Mouse (Mus musculus) heart, embryonic 11.5 days (tissue): ENCODE results near the gene Mchr1. TPM values are rescaled to one million over a fixed set of nuclear protein-coding genes. Genes with fewer than 3 reads are reported as not detected.

Source experiments
- ATAC-seq: fragments of 200-750 bp; cut with Nextera tagmentation; replicated peaks from 2 replicates; pipeline ENCODE4 v1.8.0; 2017; ENCODE audit warnings: moderate library complexity; ENCODE audit not compliant: insufficient number of reproducible peaks, low FRiP score, low TSS enrichment
- H3K27ac ChIP-seq: fragments of 300-500 bp; sonication (generic); 2 replicates; pipeline ENCODE4 v1.5.1; 2014; ENCODE audit warnings: mild to moderate bottlenecking, low read depth, low read length
- H3K27me3 ChIP-seq: fragments of 300-500 bp; sonication (generic); 2 replicates; pipeline ENCODE4 v1.6.1; 2014; ENCODE audit warnings: mild to moderate bottlenecking, low read length, mixed read lengths; ENCODE audit not compliant: control insufficient read depth, insufficient read depth
- H3K36me3 ChIP-seq: fragments of 300-500 bp; sonication (generic); 2 replicates; pipeline ENCODE4 v1.6.1; 2014; ENCODE audit warnings: mild to moderate bottlenecking, low read length, moderate library complexity, mixed read lengths; ENCODE audit not compliant: control insufficient read depth, insufficient read depth
- H3K4me1 ChIP-seq: fragments of 300-500 bp; sonication (generic); 2 replicates; pipeline ENCODE4 v1.6.1; 2014; ENCODE audit warnings: low read length; ENCODE audit not compliant: control insufficient read depth, insufficient read depth
- H3K4me2 ChIP-seq: fragments of 300-500 bp; sonication (generic); 2 replicates; pipeline ENCODE4 v1.6.1; 2014; ENCODE audit warnings: mild to moderate bottlenecking, moderate library complexity
- H3K4me3 ChIP-seq: fragments of 300-500 bp; sonication (generic); 2 replicates; pipeline ENCODE4 v1.5.1; 2014; ENCODE audit warnings: low read depth, low read length
- H3K9ac ChIP-seq: fragments of 300-500 bp; sonication (generic); 2 replicates; pipeline ENCODE4 v1.6.1; 2014; ENCODE audit warnings: mild to moderate bottlenecking, low read depth, low read length, moderate library complexity
- H3K9me3 ChIP-seq: fragments of 300-500 bp; sonication (generic); replicated peaks from 2 replicates; pipeline ENCODE4 v1.6.1; 2016; ENCODE audit warnings: low read length; ENCODE audit not compliant: control insufficient read depth
- WGBS: fragments of 180-500 bp; shearing (Covaris S2); extraction: QIAGEN DNeasy Blood & Tissue Kit; methylation state at CpG from one replicate; pipeline ENCODE4 v1.1.7; 2014; ENCODE audit not compliant: insufficient replicate concordance; 5-methylcytosine and 5-hydroxymethylcytosine counted together
- polyA plus RNA-seq: library from polyadenylated mRNA; unstranded; fragments of >200 nt; fragmentation: Nextera tagmentation; extraction: Ambion mirVana; gene quantifications from 2 replicates; pipeline ENCODE4 v1.2.1, GENCODE M21; 2014

The Mchr1 gene
- polyA plus RNA-seq, 1 experiment from 2014 or later = not detected

DNA sequence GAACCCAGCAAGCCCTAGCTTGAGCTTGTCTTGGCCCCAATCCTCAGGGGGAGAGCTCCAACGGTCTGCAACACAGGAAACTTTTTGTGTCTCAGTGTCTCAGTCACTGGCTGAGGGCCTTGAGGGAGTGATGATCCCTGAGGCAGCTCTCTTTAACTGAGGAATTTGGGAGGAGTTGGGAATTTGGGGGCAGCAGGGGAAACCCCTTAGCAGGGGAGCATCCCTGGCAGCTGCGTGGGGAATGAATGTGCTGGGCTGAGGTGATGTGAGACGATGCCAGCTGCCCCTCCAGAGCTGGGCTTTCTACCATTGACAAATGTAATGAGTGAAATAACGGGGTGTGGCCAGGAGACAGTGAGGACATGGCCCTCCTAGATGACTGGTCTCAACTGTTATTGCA is 39.9 kb upstream of the Mchr1 start:
- ATAC-seq = no peak
- Histone ChIP-seq H3K4me1 (no peaks in the 10 kb centered on the region; the same call in 1 of the 2 replicates), H3K4me3 (no peak overlapping the region), H3K9ac (no peak overlapping the region), H3K4me2 (no peak overlapping the region), H3K9me3 (0 out of 2 replicates have a peak, but pooled peaks cover 3% of the 10 kb centered on the region), H3K27ac (no peak overlapping the region), H3K36me3 (no peaks in the 10 kb centered on the region), H3K27me3 (no peaks in the 10 kb centered on the region)
- WGBS = 41% methylated on average over 4 of the region's 4 CpGs

DNA sequence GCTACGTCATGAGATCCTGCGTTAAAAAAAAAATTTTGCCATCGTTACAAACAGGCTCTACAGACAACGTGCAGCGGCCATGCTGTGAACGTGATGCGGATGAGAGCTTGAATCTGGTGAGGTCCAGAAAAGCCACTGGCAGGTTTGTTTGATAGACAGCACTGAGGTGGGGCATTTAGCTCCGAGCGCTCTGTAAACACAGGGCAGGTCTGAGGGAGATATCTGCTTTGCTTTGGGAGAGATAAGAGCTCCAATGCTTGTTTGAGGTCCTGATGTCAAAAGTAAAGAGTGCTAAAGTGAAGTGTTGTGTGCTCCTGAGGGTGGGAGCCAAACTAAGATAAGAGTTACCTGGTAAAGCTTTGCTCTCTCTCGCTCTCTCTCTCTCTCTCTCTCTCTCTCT is 38.1 kb upstream of the Mchr1 start:
- Histone ChIP-seq H3K4me2 (no peak overlapping the region), H3K27ac (no peak overlapping the region), H3K4me3 (no peak overlapping the region), H3K9ac (no peak overlapping the region), H3K9me3 (0 out of 2 replicates have a peak, but pooled peaks cover 3% of the 10 kb centered on the region), H3K4me1 (no peaks in the 10 kb centered on the region), H3K36me3 (no peaks in the 10 kb centered on the region), H3K27me3 (no peaks in the 10 kb centered on the region)
- WGBS = 65% methylated on average over 10 of the region's 10 CpGs
- ATAC-seq = no peak

DNA sequence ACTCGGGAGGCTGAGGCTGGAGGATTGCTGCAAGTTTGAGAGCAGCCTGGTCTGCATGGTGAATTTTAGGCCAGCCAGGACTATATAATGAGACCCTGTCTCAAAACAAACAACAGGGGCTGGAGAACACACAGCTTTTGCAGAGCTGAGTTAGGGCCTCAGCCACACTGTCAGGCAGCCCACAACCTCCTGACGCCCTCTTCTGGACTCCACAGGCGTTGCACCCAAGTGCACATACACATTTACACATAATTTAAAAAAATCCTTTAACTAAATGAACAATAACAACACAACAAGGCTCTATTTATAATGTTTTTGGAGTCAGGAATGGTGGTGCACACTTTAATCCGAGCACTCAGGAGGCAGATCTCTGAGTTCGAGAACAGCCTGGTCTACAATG is 36.9 kb upstream of the Mchr1 start:
- Histone ChIP-seq H3K9ac (no peak overlapping the region), H3K36me3 (no peaks in the 10 kb centered on the region), H3K27me3 (no peaks in the 10 kb centered on the region), H3K4me3 (no peak overlapping the region), H3K4me2 (no peak overlapping the region), H3K27ac (no peak overlapping the region), H3K9me3 (0 out of 2 replicates have a peak, but pooled peaks cover 3% of the 10 kb centered on the region), H3K4me1 (no peaks in the 10 kb centered on the region)
- WGBS = 87% methylated on average over 5 of the region's 5 CpGs
- ATAC-seq = no peak

DNA sequence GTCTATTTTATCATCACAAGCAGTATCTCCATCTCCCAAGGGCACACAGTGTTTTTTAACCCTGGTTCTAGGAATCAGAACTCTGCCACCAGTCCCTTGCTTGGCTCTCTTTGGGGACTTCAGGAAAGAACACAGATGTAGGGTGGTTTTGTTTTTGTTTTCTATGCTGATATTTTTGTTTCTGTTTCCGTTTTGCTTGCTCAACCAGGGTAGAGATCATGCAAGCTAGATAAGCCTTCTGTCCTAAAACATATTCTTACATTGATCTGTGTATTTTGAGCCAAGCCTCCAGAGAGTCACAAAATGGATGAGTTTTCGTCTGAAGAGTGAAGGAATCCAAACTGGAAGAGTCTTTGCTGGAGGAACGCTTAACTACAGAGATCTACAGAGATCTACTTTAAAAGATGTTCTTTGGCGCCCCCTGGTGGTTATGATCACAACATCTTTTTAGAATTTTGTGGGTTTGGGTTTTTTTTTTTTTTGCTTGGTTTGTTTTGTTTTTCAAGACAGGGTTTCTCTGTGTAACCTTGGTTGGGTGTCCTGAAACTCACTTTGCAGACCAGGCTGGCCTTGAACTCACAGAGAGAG is 35.8 kb upstream of the Mchr1 start:
- no peaks in the 10 kb centered on the region for H3K36me3 ChIP-seq
- H3K4me2 ChIP-seq = peak overlapping the region; percentile 32; the same call in 1 of the 2 replicates
- H3K9me3 ChIP-seq = 0 out of 2 replicates have a peak, but pooled peaks cover 3% of the 10 kb centered on the region
- no peak overlapping the region for H3K27ac ChIP-seq
- H3K4me3 ChIP-seq = no peak overlapping the region
- H3K27me3 ChIP-seq = no peaks in the 10 kb centered on the region
- no peaks in the 10 kb centered on the region for H3K4me1 ChIP-seq
- 24% methylated on average over 4 of the region's 4 CpGs for WGBS
- H3K9ac ChIP-seq = no peak overlapping the region
- ATAC-seq = no peak

DNA sequence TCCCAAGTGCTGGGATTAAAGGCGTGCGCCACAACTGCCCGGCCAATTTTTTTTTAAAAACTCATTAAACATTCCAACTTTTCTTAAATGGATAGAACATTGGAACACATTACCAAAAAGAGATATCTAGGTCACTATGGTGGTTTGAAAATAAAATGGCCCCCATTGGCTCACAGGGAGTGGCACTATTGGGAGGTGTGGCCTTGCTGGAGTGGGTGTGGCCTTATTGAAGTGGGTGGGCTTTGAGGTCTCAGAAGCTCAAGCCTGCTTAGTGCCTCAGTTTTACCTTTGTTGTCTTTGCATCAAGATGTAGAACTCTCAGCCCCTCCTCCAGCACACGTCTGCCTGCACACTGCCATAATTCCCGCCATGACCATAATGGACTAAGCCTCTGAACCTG is 32.8 kb upstream of the Mchr1 start:
- no peaks in the 10 kb centered on the region for H3K27me3 ChIP-seq
- H3K9me3 ChIP-seq = 0 out of 2 replicates have a peak, but pooled peaks cover 6% of the 10 kb centered on the region
- no peaks in the 10 kb centered on the region for H3K4me1 ChIP-seq
- H3K9ac ChIP-seq = no peak overlapping the region
- H3K27ac ChIP-seq = no peak overlapping the region
- WGBS = 92% methylated on average over 5 of the region's 5 CpGs
- no peak overlapping the region for H3K4me2 ChIP-seq
- ATAC-seq = no peak
- H3K36me3 ChIP-seq = no peaks in the 10 kb centered on the region
- H3K4me3 ChIP-seq = no peak overlapping the region

DNA sequence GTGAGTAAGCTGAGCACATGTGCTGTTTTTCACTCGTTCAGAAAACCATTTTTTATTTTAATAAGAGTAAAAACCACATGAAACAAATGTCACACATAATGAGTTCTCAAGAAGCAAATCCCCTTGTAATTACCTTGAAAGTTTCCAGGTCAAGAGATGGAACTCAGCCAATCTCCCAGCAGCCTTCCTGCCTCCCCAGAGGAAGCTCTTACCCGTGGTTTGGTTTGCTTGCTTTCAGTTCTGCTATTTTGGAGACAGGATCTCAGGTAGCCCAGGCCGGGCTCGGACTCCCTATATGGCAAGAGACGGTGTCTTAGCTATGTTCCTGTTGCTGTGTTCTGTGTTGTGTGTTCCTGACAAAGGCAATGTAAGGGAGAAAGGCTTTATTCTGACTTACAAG is 24.8 kb upstream of the Mchr1 start:
- Histone ChIP-seq H3K9me3 (no peaks in the 10 kb centered on the region), H3K4me1 (no peaks in the 10 kb centered on the region), H3K36me3 (no peaks in the 10 kb centered on the region), H3K27me3 (no peaks in the 10 kb centered on the region), H3K27ac (no peak overlapping the region), H3K9ac (no peak overlapping the region), H3K4me2 (no peak overlapping the region), H3K4me3 (no peak overlapping the region)
- no peak for ATAC-seq
- 74% methylated on average over 5 of the region's 5 CpGs for WGBS

DNA sequence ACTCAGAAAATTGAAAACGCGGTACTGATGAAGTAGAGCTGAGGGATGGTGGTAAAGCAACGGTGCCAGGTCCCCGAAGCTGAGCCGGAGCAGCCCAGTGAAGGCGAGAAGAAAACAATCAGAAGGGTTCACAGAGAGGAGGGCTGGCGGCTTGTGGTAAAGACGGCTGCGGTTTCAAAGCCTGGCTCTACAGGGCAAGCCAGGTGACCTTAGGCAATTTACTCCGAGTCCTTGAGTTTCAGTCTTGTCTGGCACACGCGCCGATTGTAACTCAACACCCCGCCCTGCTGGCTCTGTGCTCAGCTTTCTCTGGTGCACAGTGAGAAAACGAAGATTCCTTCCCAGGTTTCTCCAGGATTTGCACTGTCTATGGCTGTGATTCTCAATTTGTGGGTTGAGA is 22.3 kb upstream of the Mchr1 start:
- Histone ChIP-seq H3K27ac (no peak overlapping the region), H3K9me3 (no peaks in the 10 kb centered on the region), H3K27me3 (no peaks in the 10 kb centered on the region), H3K4me2 (no peak overlapping the region), H3K4me3 (no peak overlapping the region), H3K36me3 (no peaks in the 10 kb centered on the region), H3K9ac (no peak overlapping the region), H3K4me1 (no peaks in the 10 kb centered on the region)
- WGBS = 63% methylated on average over 15 of the region's 15 CpGs
- ATAC-seq = no peak

DNA sequence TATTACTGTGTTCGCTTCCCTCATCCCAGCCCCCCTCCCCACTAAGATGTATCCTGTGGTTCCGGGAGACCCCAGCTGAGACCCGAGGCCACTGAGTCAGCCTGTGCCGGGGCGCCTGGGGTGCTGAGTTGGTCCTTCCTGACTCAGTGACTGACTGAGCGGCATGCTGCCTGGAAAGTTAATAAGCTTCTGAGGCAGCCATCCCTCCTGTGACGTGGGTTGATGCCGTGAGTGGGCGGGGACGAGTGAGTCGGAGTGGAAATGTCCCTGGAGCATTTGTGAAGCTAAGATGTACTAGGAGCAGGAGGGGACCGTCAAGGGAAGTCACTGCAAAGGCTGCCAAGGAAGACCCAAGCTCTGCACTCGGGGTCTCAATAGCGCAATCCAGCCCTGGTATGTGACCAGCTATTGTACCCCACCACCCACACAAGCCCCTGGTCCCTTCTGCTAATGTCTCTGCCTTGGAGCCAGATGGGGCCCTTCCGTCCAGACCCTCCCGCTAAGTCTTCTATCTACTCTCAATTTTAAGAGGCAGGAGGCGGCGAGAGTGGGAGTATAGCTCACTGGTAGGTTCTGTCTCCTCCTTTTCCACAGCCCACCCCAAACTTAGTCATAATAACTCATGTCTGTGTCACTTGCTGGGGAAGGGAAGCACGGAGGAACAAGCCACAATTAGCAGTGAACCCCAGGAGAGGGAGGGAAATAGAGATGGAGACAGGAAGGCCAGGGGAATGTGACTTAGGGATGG is 18.2 kb upstream of the Mchr1 start:
- Histone ChIP-seq H3K36me3 (no peaks in the 10 kb centered on the region), H3K27ac (no peak overlapping the region), H3K9ac (no peak overlapping the region), H3K4me3 (no peak overlapping the region), H3K4me2 (no peak overlapping the region), H3K27me3 (no peaks in the 10 kb centered on the region), H3K9me3 (no peaks in the 10 kb centered on the region), H3K4me1 (no peaks in the 10 kb centered on the region)
- ATAC-seq = no peak
- 75% methylated on average over 19 of the region's 19 CpGs for WGBS

DNA sequence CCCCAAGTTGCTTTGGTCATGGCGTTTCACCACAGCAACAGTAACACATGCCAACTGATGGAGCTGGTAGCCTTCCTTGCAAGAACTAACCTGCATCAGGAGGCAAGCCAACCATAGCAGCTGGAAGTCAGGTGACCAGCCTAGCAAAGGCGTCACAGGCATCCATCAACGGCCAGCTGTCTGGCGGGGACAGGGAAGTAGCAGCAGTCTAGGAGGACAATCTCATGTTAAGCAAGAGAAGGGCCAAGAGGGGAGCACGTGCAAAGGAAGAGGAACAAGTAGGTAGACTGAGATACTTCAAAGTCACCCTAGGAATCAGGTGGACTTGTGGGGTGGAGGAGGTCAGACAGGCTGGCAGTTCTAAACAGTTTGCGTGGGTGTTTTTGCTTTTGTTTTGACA is 16.2 kb upstream of the Mchr1 start:
- Histone ChIP-seq H3K4me1 (no peaks in the 10 kb centered on the region), H3K4me3 (no peak overlapping the region), H3K27me3 (no peaks in the 10 kb centered on the region), H3K9me3 (no peaks in the 10 kb centered on the region), H3K4me2 (no peak overlapping the region), H3K36me3 (no peaks in the 10 kb centered on the region), H3K9ac (no peak overlapping the region), H3K27ac (no peak overlapping the region)
- ATAC-seq = no peak
- 64% methylated on average over 6 of the region's 6 CpGs for WGBS
